Mouse (Mus musculus) embryo, embryonic 10 days (tissue): ENCODE data around the gene Asgr2.
"Not testable (repeated sequence)": the region's sequence is repeated elsewhere in the genome, so short reads cannot be mapped to it uniquely, and the experiment has no call there.

ENCODE experiments used
- DNase-seq: peaks from one replicate; pipeline ENCODE4 v3.0.0-alpha.2; 2015; ENCODE audit warnings: low spot score

Asgr2 gene

GRCm38 (mm10) chr11:70097396-70097795, 5.0 kb downstream of the Asgr2 start:
- DNase-seq = peak; percentile 51

- no peak for DNase-seq
These were observed 6.7 kb downstream of the Asgr2 start for GRCm38 (mm10) chr11:70099102-70099501.

- DNase-seq = no peak
These were observed 7.4 kb downstream of the Asgr2 start for GRCm38 (mm10) chr11:70099809-70100208.

- DNase-seq = no peak
These were observed 11.4 kb downstream of the Asgr2 start for GRCm38 (mm10) chr11:70103701-70104315.

DNA sequence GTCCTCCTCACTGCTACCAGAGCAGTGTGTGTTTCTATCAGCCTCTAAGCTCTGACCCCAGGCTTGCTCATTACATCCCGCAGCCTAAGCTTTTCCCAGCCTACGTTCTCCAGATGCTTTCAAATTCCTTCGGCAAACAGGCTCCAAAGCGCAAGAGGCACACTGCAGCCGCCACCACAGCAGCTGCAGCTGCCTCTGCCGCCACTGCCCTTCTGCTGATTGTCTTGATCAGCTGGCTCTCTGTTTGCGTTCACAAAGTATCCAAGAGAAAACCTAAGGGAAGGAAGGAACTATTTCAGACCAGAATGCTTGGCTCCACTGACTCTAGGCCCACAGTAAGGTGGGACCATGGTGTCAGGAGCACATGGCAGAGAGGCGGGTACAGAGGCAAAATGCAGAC, 14.6 kb downstream of the Asgr2 start:
- DNase-seq = no peak

DNA sequence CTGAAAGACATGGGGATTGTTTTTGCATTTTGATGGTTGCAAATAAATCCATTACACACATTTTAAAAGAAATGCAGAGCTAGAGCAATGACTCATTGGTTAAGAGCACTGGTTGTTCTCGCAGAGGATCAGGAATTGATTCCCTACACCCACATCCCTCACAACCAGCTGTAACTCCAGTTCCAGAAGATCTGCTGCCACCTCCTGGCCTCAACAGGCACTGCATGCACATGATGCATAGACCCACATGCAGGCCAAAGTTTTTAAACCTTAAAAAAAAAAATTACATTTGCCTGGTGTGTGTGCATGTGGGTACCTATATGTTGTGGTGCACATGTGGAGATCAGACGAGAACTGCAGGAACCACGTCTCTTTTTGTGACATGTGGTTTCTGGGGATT, 17.7 kb downstream of the Asgr2 start:
- DNase-seq = peak; percentile 60

GRCm38 (mm10) chr11:70114562-70114961, 22.1 kb downstream of the Asgr2 start:
- no peak for DNase-seq

GRCm38 (mm10) chr11:70115901-70116300, 23.5 kb downstream of the Asgr2 start:
- no peak for DNase-seq

- DNase-seq = no peak
These were observed 37.5 kb downstream of the Asgr2 start, which contains the start of gene Mgl2 for GRCm38 (mm10) chr11:70129926-70130379. Gene Mgl2, plus strand, starts transcription at chr11:70130329.

- DNase-seq = not testable (repeated sequence)
These were observed 42.6 kb downstream of the Asgr2 start for GRCm38 (mm10) chr11:70135001-70135400.

DNA sequence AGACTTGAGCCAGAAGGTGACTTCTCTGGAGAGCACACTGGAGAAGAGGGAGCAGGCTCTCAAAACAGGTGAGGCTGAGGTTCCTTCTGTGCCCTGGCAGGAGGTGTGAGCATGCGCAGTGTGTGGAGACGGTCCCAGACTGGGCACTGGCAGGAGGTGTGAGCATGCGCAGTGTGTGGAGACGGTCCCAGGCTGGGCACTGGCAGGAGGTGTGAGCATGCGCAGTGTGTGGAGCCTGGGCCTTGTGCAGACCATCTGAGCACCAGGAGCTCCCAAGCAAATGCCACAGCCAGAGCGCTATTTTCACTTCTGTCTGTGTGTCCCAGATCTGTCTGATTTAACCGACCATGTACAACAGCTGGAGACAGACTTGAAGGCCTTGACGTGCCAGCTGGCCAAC, 43.5 kb downstream of the Asgr2 start:
- DNase-seq = not testable (repeated sequence)

GRCm38 (mm10) chr11:70139171-70139570, 46.7 kb downstream of the Asgr2 start:
- DNase-seq = no peak

DNA sequence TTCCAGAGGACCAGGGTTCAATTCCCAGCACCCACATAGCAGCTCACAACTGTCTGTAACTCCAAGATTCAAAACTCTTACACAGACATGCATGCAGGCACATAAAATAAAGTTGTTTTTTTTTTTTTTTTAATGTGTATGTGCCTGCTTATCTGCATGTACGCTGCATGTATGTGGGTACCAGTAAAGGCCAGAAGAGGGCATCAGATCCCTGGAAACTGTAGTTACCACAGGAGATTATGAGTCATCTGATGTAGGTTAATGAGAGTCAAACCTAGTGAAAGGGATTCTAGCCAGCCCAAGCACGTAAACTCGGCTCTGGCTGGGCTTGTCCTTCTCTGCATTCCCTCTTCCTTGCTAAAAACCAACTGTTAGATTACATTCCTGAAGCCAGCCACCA, 58.6 kb downstream of the Asgr2 start:
- DNase-seq = no peak
